Mouse (Mus musculus) regulatory T cell (primary cell): ENCODE measurements around the gene Pemt.
"Not testable (repeated sequence)": the region's sequence is repeated elsewhere in the genome, so short reads cannot be mapped to it uniquely, and the experiment has no call there.

Source experiments
- in situ Hi-C: fragments of 300-600 bp; cut with MboI, MseI; formaldehyde crosslinking; loops from one replicate; pipeline ENCODE4 v1.15.1; 2025; ENCODE audit warnings: high pct_unique_total_duplicates

Gene Pemt

DNA sequence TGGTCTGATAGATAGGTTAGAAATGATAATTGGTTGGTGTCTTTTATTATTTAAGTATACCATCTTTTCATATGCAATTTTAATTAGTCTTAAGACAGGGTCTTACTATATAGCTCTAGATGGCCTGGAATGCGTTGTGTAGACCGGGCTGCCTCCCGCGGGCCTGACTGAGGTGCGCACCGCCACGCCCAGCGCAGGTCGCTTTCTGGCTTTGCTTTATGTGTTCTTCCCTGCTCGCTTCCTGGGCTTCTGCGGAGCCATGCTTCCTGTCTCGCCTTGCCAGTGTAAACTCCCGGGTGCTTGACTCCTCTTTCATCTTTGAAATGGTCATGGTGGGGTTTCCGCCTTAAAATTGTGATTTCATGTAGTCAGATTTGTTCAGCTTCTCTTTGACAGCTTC is 93.4 kb downstream of the Pemt start:
- in situ Hi-C loops = no loop called here

- in situ Hi-C loops = no loop called here
Observed at GRCm38 (mm10) chr11:59948401-59948767, 97.9 kb downstream of the Pemt start.

DNA sequence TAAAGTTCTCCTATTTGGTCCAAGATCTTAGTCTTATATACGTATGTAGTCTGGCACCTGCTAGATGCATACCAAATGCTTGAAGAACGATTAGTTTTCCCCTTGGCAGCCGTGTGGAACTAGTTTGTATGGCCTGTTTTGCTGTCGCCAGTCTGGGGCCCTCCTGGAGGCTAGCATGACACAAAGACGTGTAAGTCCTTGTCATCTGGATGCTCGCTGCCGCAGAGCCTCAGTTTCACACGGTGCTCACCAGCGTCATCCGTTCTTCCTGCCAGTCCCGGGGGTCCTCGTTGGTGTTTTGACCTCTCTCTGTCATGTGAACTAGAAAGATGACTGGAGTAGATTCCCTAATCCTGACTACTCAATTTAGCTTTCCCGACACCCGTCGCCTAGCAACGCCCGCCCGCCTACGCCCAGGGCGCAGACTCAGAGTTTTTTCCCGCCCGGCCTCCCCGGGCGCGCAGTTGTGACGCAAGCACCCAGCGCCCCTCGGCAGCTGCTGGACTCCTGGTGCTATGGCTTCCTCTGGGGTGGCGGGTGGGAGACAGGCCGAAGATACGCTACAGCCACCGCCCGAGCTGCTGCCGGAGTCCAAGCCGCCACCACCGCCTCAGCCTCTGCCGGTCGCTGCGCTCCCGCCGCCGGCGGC is 98.4 kb downstream of the Pemt start, which contains the start of gene Med9:
Med9 (plus strand) TSS at position 455 of the 649 bp plus-strand sequence.
- in situ Hi-C loops = no loop called here

- in situ Hi-C loops = not testable (repeated sequence)
Observed at GRCm38 (mm10) chr11:59944855-59945254, 101.4 kb downstream of the Pemt start.

GRCm38 (mm10) chr11:59941391-59941790 is 104.9 kb downstream of the Pemt start:
- in situ Hi-C loops = no loop called here

- in situ Hi-C loops = no loop called here
Observed at GRCm38 (mm10) chr11:59940645-59941044, 105.6 kb downstream of the Pemt start.

DNA sequence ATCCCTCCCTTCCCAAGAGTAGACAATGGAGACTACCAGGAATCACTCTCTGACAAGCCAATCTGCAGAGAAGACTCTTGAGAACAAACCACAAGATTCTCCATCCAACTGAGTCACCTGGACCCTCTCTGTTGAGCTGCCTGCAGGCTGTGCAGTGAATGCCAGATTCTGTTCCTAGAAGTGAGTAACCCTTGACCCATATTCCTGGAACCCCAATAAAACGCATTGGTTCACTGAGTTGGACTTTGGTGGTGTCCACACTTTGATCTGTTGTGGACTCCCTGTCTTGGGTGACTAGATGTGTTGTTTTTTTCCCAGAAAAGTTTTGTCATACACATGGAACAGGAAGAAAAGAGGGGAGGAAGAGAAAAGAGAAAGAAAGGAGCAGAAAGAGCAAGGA is 106.5 kb downstream of the Pemt start:
- in situ Hi-C loops = no loop called here

GRCm38 (mm10) chr11:59937615-59938014 is 108.7 kb downstream of the Pemt start:
- in situ Hi-C loops = no loop called here

DNA sequence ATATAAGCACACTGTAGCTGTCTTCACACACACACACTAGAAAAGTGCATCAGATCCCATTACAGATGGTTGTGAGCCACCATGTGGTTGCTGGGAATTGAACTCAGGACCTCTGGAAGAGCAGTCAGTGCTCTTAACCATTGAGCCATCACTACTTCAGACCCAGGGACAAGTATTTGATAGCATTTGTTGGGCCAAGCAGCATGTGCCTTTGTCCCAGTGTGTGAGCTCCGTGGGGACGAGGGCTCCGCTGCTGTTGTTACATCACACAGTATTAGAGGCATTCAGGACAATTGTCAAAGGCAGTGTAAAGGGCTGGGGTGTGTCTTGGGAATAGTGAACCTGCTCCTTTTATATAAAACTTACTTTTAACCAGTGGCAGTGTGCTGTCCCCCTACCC is 109.3 kb downstream of the Pemt start:
- in situ Hi-C loops = no loop called here

- in situ Hi-C loops = no loop called here
Observed at GRCm38 (mm10) chr11:59933943-59934342, 112.3 kb downstream of the Pemt start.

DNA sequence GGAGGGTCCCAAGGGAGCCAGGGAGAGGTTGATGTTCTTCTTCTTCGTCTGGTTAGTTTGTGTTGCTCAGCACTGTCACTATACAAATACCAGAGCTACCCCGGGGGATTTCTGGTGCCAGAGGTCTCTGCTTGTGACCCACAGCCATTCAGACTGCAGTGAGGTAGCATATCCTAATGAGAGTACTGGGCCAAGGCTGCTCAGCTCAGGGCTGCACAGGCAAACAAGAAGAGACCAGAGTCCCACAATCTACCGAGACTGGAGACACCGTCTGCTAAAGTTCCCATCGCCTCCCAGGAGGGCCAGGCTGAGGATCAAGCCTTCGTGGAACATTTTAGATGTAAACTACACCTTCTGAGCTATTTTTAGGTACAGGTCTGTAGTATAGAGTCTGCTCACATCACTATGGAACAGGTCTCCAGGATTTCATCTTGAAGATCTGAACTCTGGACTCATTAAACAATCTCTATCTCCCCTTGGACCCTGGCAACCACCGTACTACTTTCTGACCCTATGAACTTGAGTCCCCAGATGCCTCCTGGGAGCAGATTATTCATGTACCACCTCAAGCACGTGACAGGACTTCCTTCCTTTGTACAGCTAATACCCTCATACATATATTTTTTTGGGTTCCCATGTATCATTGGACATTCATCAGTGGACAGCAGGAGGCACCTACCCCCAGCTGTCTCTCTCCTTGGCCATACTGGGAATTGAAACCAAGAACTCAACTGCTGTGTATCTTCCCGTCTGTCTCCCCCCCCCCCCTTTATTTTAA is 113.5 kb downstream of the Pemt start:
- in situ Hi-C loops = no loop called here

DNA sequence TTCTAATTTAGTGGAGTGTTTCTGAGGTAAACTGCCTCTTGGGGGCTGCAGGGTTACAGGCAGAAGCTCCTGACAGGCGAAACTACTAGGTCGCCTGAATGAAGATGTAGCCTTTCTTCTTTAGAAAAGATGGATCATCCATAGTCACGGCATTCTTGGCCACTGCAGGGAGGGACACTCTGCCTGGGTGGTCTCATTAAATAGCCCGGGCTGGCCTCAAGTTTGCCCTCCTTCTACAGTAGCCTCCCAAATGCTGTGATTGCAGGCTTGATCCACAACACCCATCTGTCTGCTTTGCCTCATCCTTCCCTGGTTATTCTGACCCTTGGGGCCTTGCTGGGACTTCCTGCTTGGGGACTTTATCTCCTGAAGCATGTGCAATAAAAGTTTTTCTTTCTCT is 116.3 kb downstream of the Pemt start:
- in situ Hi-C loops = no loop called here

DNA sequence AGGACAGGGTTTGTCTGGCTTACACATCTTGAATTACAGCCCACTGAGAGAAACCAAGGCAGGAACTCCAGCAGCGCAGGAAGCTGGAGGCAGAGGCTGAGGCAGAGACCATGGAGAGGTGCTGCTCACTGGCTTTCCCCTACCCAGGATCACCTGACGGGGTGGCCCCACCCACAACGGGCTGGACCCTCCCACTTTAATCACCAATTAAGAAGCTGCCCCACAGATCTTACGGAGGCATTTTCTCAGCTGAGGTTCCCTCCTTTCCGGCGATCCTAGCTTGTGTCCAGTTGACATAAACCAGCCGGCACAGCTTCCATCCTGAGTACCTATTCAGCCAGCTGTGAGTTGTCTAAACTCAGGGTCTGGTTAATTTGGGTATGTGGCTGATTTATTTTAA is 125.0 kb downstream of the Pemt start:
- in situ Hi-C loops = no loop called here
